Mouse (Mus musculus): ENCODE results near the gene Gpr108.

- TF ChIP-seq CTCF (IDR thresholded peaks at IDR 0.05; ENCODE audit: low read depth), result no peak
- no peak for TF ChIP-seq EP300 (IDR thresholded peaks at IDR 0.05; ENCODE audit: low read depth)
Measured at GRCm38 (mm10) chr17:57211501-57211900, 36.7 kb downstream of the Gpr108 start.
